Mouse (Mus musculus): ENCODE measurements at regions not wholly inside any gene's neighbourhood (a gene's known extent, or its start where the extent isn't known, plus 50 kb on each side); places are given as distances from the start of the nearest gene placed in this dataset.

- no peaks in the 10 kb centered on the region for H3K9me3 ChIP-seq (replicated peaks; ENCODE audit: insufficient read depth, low read length)
- H3K36me3 ChIP-seq (ENCODE audit: control insufficient read depth in 1 of 2, insufficient read depth in 2 of 2, low read length in 2 of 2), result no peaks in the 10 kb centered on the region
- H3K4me3 ChIP-seq (ENCODE audit: control insufficient read depth in 1 of 2, insufficient read depth in 1 of 2, low read depth in 2 of 2, low read length in 2 of 2), result no peak overlapping the region
- H3K9ac ChIP-seq (ENCODE audit: control insufficient read depth, low read depth, low read length, poor library complexity, severe bottlenecking), result no peak overlapping the region
- DNase-seq (ENCODE audit: low read depth, low spot score), result no peak
- H3K27me3 ChIP-seq (ENCODE audit: control insufficient read depth in 1 of 2, insufficient read depth in 2 of 2, low read length in 2 of 2), result no peaks in the 10 kb centered on the region
- no peaks in the 10 kb centered on the region for H3K4me1 ChIP-seq (ENCODE audit: control insufficient read depth in 1 of 2, insufficient read depth in 2 of 2, low read length in 2 of 2)
- no peaks in the 10 kb centered on the region for H3K79me2 ChIP-seq (ENCODE audit: control insufficient read depth, insufficient read depth, low read length, poor library complexity)
- TF ChIP-seq ZMIZ1 (IDR thresholded peaks at IDR 0.05; ENCODE audit: low read depth, low read length), result no peak
- TF ChIP-seq HCFC1 (IDR thresholded peaks at IDR 0.05; ENCODE audit: low read depth, low read length), result no peak
- no peak for TF ChIP-seq TAL1 (IDR thresholded peaks at IDR 0.05; ENCODE audit: low read length)
- no peak for TF ChIP-seq POLR2AphosphoS2 (IDR thresholded peaks at IDR 0.05; ENCODE audit: low read length)
- TF ChIP-seq EP300 (IDR thresholded peaks at IDR 0.05; ENCODE audit: low read depth in 1 of 2, low read length in 2 of 2), result no peak
- TF ChIP-seq SIN3A (IDR thresholded peaks at IDR 0.05; ENCODE audit: low read length), result no peak
- TF ChIP-seq MXI1 (IDR thresholded peaks at IDR 0.05; ENCODE audit: low read depth, low read length), result no peak
- TF ChIP-seq UBTF (IDR thresholded peaks at IDR 0.05; ENCODE audit: borderline replicate concordance, insufficient read depth, low read depth, low read length), result no peak
- H3K27ac ChIP-seq (ENCODE audit: control insufficient read depth, low read depth, low read length), result no peak overlapping the region
Measured at GRCm38 (mm10) chr10:126430346-126430745, 464.4 kb downstream of the Lrig3 start.

GRCm38 (mm10) chr10:126429502-126429901, 463.5 kb downstream of the Lrig3 start:
- Histone ChIP-seq H3K27ac (ENCODE audit: control insufficient read depth, low read depth, low read length) (no peak overlapping the region), H3K4me1 (ENCODE audit: control insufficient read depth in 1 of 2, insufficient read depth in 2 of 2, low read length in 2 of 2) (no peaks in the 10 kb centered on the region), H3K9me3 (replicated peaks; ENCODE audit: insufficient read depth, low read length) (no peaks in the 10 kb centered on the region), H3K4me3 (ENCODE audit: control insufficient read depth in 1 of 2, insufficient read depth in 1 of 2, low read depth in 2 of 2, low read length in 2 of 2) (no peak overlapping the region), H3K36me3 (ENCODE audit: control insufficient read depth in 1 of 2, insufficient read depth in 2 of 2, low read length in 2 of 2) (no peaks in the 10 kb centered on the region), H3K9ac (ENCODE audit: control insufficient read depth, low read depth, low read length, poor library complexity, severe bottlenecking) (no peak overlapping the region), H3K79me2 (ENCODE audit: control insufficient read depth, insufficient read depth, low read length, poor library complexity) (no peaks in the 10 kb centered on the region), H3K27me3 (ENCODE audit: control insufficient read depth in 1 of 2, insufficient read depth in 2 of 2, low read length in 2 of 2) (no peaks in the 10 kb centered on the region)
- no peak for DNase-seq (ENCODE audit: low read depth, low spot score)
- TF ChIP-seq BHLHE40 (IDR thresholded peaks at IDR 0.05; ENCODE audit: borderline replicate concordance, low read depth, low read length) (no peak), NELFE (IDR thresholded peaks at IDR 0.05; ENCODE audit: low read depth, low read length) (no peak), MEF2A (IDR thresholded peaks at IDR 0.05; ENCODE audit: extremely low read depth, insufficient replicate concordance, low read depth, low read length, poor library complexity, severe bottlenecking) (no peak), USF1 (IDR thresholded peaks at IDR 0.05; ENCODE audit: low read depth, low read length) (no peak), MYC (IDR thresholded peaks at IDR 0.05; ENCODE audit: low read depth, low read length) (no peak), SMC3 (IDR thresholded peaks at IDR 0.05; ENCODE audit: low read depth, low read length) (no peak), CHD2 (IDR thresholded peaks at IDR 0.05; ENCODE audit: low read length) (no peak), POLR2AphosphoS2 (IDR thresholded peaks at IDR 0.05; ENCODE audit: low read length) (no peak), ELF1 (IDR thresholded peaks at IDR 0.05; ENCODE audit: low read depth, low read length) (no peak), EP300 (IDR thresholded peaks at IDR 0.05; ENCODE audit: low read depth in 1 of 2, low read length in 2 of 2) (no peak)

All from MEL (cell line).